Mouse (Mus musculus): ENCODE measurements at regions not wholly inside any gene's neighbourhood (a gene's known extent, or its start where the extent isn't known, plus 50 kb on each side); places are given as distances from the start of the nearest gene placed in this dataset.

DNA sequence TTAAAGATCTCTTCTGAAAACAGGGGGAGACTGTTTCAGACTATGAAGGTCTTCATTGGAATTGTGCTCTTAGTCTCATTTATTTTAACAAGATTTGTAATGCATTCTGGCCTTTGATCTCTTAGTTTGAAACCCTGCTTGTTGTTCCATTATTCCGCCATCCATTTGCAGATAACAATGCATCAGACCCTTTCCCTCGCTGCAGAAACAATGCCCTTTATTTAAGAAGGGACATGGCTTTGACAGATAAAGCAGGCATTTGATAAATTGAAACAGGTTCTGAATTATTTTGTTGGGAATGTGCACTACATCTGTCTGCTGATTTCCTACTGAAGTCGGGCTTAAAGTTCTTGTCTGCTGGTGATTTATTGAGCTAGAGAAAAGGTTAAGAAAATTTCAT lies 476.2 kb upstream of the Klhl1 start:
- no peak for TF ChIP-seq EP300 (IDR thresholded peaks at IDR 0.05; ENCODE audit: low read depth)
- TF ChIP-seq CTCF (IDR thresholded peaks at IDR 0.05; ENCODE audit: low read depth) = no peak
- no peaks in the 10 kb centered on the region for H3K27me3 ChIP-seq (ENCODE audit: control insufficient read depth, insufficient read depth, low read length)
- DNase-seq (ENCODE audit: low read depth in 3 of 3, low spot score in 3 of 3) = no peak
- ATAC-seq (ENCODE audit: insufficient read depth) = no peak
- H3K9ac ChIP-seq (replicated peaks) = no peak overlapping the region
- H3K4me1 ChIP-seq (replicated peaks; ENCODE audit: control insufficient read depth in 2 of 2, insufficient read depth in 2 of 2, low read length in 1 of 2) = no peaks in the 10 kb centered on the region
- H3K9me3 ChIP-seq (ENCODE audit: control insufficient read depth, low read length) = no peaks in the 10 kb centered on the region
- H3K4me2 ChIP-seq (ENCODE audit: low read depth) = no peak overlapping the region
- 31% methylated on average over 3 of the region's 3 CpGs for WGBS (ENCODE audit: insufficient replicate concordance)
- H3K4me3 ChIP-seq (ENCODE audit: insufficient read depth in 1 of 2, low read depth in 2 of 2, low read length in 2 of 2) = no peak overlapping the region
- H3K27ac ChIP-seq = no peak overlapping the region
- H3K36me3 ChIP-seq (replicated peaks; ENCODE audit: control insufficient read depth, insufficient read depth, low read depth) = no peaks in the 10 kb centered on the region

DNA sequence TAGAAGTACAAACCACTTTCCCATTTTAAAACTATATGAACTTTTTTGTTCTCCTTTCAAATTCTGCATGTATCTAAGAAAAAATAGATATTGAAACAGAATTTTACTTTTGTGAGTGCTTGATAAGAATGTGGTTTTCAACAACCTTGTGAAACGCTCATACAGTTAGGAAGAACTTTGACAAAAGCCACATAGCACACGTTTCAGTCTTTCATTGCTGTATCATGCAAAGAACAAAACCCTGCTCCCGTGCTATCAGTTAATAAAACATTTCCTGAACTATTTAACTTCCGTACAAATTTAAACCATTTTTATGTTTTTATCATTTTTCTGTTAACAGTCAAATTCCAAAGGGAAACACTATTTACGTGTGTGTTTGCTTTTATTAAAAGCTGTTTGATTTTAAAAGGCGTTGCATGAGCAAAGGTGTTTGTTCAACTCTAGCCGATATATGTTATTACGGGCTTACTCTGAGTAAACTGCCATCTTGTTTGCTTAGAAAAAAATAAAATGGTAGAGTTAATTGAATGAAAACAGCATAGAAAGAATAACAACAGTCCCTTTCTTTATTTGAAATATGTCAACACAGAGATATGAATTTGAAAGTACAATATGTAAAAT lies 471.8 kb upstream of the Klhl1 start:
- no peak overlapping the region for H3K27ac ChIP-seq
- peak; percentile 16 to 33 (median 27) for DNase-seq (ENCODE audit: low read depth in 3 of 3, low spot score in 3 of 3)
- H3K4me2 ChIP-seq (ENCODE audit: low read depth) = no peak overlapping the region
- no peaks in the 10 kb centered on the region for H3K9me3 ChIP-seq (ENCODE audit: control insufficient read depth, low read length)
- no peaks in the 10 kb centered on the region for H3K27me3 ChIP-seq (ENCODE audit: control insufficient read depth, insufficient read depth, low read length)
- no peaks in the 10 kb centered on the region for H3K36me3 ChIP-seq (replicated peaks; ENCODE audit: control insufficient read depth, insufficient read depth, low read depth)
- H3K4me3 ChIP-seq (ENCODE audit: insufficient read depth in 1 of 2, low read depth in 2 of 2, low read length in 2 of 2) = no peak overlapping the region
- peak; percentile 80; the same call in 1 of the 2 replicates for ATAC-seq (ENCODE audit: insufficient read depth)
- TF ChIP-seq CTCF (IDR thresholded peaks at IDR 0.05; ENCODE audit: low read depth) = no peak
- TF ChIP-seq EP300 (IDR thresholded peaks at IDR 0.05; ENCODE audit: low read depth) = peak; percentile 87
- WGBS (ENCODE audit: insufficient replicate concordance) = 21% methylated on average over 8 of the region's 8 CpGs
- no peaks in the 10 kb centered on the region for H3K4me1 ChIP-seq (replicated peaks; ENCODE audit: control insufficient read depth in 2 of 2, insufficient read depth in 2 of 2, low read length in 1 of 2)
- no peak overlapping the region for H3K9ac ChIP-seq (replicated peaks)

GRCm38 (mm10) chr14:96963074-96963447 lies 444.2 kb upstream of the Klhl1 start:
- no peak for ATAC-seq (ENCODE audit: insufficient read depth)

GRCm38 (mm10) chr14:96962426-96963073 lies 443.6 kb upstream of the Klhl1 start:
- 34% methylated on average over 8 of the region's 8 CpGs for WGBS (ENCODE audit: insufficient replicate concordance)
- Histone ChIP-seq H3K4me1 (replicated peaks; ENCODE audit: control insufficient read depth in 2 of 2, insufficient read depth in 2 of 2, low read length in 1 of 2) (no peaks in the 10 kb centered on the region), H3K4me2 (ENCODE audit: low read depth) (no peak overlapping the region), H3K4me3 (ENCODE audit: insufficient read depth in 1 of 2, low read depth in 2 of 2, low read length in 2 of 2) (no peak overlapping the region), H3K27me3 (ENCODE audit: control insufficient read depth, insufficient read depth, low read length) (no peaks in the 10 kb centered on the region), H3K9me3 (ENCODE audit: control insufficient read depth, low read length) (no peaks in the 10 kb centered on the region), H3K27ac (no peak overlapping the region), H3K9ac (replicated peaks) (no peak overlapping the region), H3K36me3 (replicated peaks; ENCODE audit: control insufficient read depth, insufficient read depth, low read depth) (no peaks in the 10 kb centered on the region)
- no peak for DNase-seq (ENCODE audit: low read depth in 3 of 3, low spot score in 3 of 3)
- TF ChIP-seq EP300 (IDR thresholded peaks at IDR 0.05; ENCODE audit: low read depth) (no peak), CTCF (IDR thresholded peaks at IDR 0.05; ENCODE audit: low read depth) (peak; percentile 9; the same call in 1 of the 2 replicates)
- ATAC-seq (ENCODE audit: insufficient read depth) = no peak

More at GRCm38 (mm10) chr14:96963074-96963447, 444.2 kb upstream of the Klhl1 start:
- Histone ChIP-seq H3K4me1 (replicated peaks; ENCODE audit: control insufficient read depth in 2 of 2, insufficient read depth in 2 of 2, low read length in 1 of 2) (no peaks in the 10 kb centered on the region), H3K9me3 (ENCODE audit: control insufficient read depth, low read length) (no peaks in the 10 kb centered on the region), H3K27ac (no peak overlapping the region), H3K4me2 (ENCODE audit: low read depth) (no peak overlapping the region), H3K27me3 (ENCODE audit: control insufficient read depth, insufficient read depth, low read length) (no peaks in the 10 kb centered on the region), H3K9ac (replicated peaks) (no peak overlapping the region), H3K36me3 (replicated peaks; ENCODE audit: control insufficient read depth, insufficient read depth, low read depth) (no peaks in the 10 kb centered on the region), H3K4me3 (ENCODE audit: insufficient read depth in 1 of 2, low read depth in 2 of 2, low read length in 2 of 2) (no peak overlapping the region)
- no peak for DNase-seq (ENCODE audit: low read depth in 3 of 3, low spot score in 3 of 3)
- TF ChIP-seq CTCF (IDR thresholded peaks at IDR 0.05; ENCODE audit: low read depth) (no peak), EP300 (IDR thresholded peaks at IDR 0.05; ENCODE audit: low read depth) (no peak)
- WGBS (ENCODE audit: insufficient replicate concordance) = 51% methylated on average over 5 of the region's 5 CpGs

- WGBS (ENCODE audit: insufficient replicate concordance) = 72% methylated on average over 4 of the region's 4 CpGs
- no peak for ATAC-seq (ENCODE audit: insufficient read depth)
These were observed 437.2 kb upstream of the Klhl1 start for GRCm38 (mm10) chr14:96956115-96956514.

More at GRCm38 (mm10) chr14:96956115-96956514, 437.2 kb upstream of the Klhl1 start:
- Histone ChIP-seq H3K27me3 (ENCODE audit: control insufficient read depth, insufficient read depth, low read length) (no peaks in the 10 kb centered on the region), H3K4me3 (ENCODE audit: insufficient read depth in 1 of 2, low read depth in 2 of 2, low read length in 2 of 2) (no peak overlapping the region), H3K36me3 (replicated peaks; ENCODE audit: control insufficient read depth, insufficient read depth, low read depth) (no peaks in the 10 kb centered on the region), H3K4me2 (ENCODE audit: low read depth) (no peak overlapping the region), H3K9me3 (ENCODE audit: control insufficient read depth, low read length) (no peaks in the 10 kb centered on the region), H3K9ac (replicated peaks) (no peak overlapping the region), H3K4me1 (replicated peaks; ENCODE audit: control insufficient read depth in 2 of 2, insufficient read depth in 2 of 2, low read length in 1 of 2) (no peaks in the 10 kb centered on the region), H3K27ac (no peak overlapping the region)
- DNase-seq (ENCODE audit: low read depth in 3 of 3, low spot score in 3 of 3) = no peak
- no peak for TF ChIP-seq CTCF (IDR thresholded peaks at IDR 0.05; ENCODE audit: low read depth)
- TF ChIP-seq EP300 (IDR thresholded peaks at IDR 0.05; ENCODE audit: low read depth) = no peak
